Mouse (Mus musculus) layer of hippocampus, postnatal 36 days (tissue): Measurements from ENCODE around the gene Vldlr. TPM values are rescaled to one million over a fixed set of nuclear protein-coding genes. Genes with fewer than 3 reads are reported as not detected.

Source experiments
- DNase-seq, 2 experiments: peaks; one replicate each; pipeline ENCODE4 v3.0.0; 2022
- total RNA-seq, 2 experiments: library from RNA; stranded (reverse); gene quantifications; 2 replicates each; pipeline ENCODE4 v1.2.3; 2021

Vldlr gene
- total RNA-seq, 2 experiments from 2014 or later: 49.0 to 50.6 TPM

DNA sequence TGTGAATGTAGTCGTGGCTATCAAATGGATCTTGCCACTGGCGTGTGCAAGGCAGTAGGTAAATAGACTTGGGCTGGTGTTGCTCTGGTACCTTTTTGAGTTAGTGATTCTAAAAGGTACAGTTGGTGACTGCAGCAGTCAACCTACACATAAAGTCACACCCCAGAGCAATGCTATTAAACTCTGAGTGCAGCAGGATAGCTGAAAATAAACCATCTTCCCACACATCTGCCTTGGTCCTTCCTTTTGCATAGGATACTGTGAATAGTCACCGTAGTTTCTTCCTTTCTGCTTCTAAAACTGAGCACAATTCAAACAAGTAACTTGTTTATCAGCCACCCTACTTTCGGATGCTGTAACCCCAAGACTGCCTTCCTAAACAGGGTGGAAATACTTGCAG, 23.6 kb downstream of the Vldlr start:
- no peak for DNase-seq

DNA sequence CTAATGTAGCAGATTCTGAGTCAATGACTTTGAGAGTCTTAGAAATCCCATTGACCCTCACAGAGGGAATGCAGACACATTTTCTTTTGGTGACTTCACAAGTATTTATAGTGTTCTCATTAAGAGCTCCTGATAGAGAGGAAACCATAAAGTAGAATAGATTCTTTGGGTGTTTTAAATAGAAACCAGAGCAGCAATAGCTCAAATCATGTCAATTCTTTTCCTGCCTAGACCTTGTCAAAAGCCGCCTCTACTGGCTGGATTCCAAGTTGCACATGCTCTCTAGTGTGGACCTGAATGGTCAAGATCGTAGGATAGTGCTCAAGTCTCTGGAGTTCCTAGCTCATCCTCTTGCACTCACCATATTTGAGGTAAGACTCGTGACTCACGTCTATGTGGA, 27.2 kb downstream of the Vldlr start:
- no peak for DNase-seq

DNA sequence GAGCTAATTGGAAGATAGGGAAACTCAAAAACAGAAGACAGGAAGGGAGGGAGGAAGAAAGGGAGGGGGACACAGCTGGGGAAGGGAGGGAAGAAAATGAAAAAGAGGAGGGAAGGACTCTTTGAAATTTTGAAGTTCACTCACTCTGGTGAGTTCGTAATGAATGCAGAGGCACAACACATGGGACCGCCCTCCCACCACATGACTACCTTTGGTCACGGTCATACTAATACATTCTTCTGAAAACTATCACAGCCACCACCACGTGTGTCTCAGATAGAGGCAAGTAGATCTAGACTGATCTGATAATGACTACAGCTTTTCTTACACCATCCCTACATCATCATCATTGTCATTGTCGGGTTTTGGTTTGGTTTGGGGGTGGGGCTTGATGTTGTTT, 38.5 kb downstream of the Vldlr start:
- DNase-seq: no peak

DNA sequence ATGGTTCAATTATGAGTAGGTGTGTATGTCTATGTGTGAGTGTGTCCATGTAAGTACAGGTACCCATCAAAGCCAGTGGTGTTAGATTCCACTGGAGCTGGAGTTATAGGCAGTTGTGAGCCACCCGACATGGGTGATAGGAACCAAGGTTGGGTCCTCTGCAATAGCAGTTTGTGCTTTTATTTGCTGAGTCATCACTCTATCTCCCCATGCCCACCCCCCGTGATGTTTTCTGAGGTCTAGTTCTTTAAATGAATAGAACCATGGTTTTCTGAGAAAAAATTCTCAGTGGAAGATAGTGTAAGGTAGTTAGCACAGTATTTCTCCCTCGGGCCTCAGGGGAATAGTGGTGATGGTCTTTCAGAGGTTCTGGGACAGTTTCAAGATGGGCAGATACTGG, 39.4 kb downstream of the Vldlr start:
- no peak for DNase-seq

DNA sequence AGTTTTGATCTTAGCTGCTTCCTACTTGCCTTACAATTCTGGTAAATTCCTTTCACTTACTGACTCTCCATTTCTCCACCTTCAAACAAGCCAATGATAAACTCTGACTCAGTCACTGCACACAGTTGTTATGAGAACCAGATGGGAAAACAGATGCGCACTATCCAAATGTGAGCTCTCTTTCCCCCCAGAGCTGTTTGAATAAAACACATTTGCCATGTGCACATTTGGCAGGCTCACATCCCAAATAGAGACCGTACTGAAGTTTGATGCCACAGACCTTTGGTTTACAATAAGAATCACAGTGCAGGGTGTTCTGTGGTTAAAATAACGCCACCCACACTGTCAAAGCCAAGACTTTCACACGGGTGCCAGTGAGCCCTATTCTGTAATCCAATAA, 43.8 kb downstream of the Vldlr start:
- peak in 1 of 2 experiments; percentile 33 for DNase-seq

DNA sequence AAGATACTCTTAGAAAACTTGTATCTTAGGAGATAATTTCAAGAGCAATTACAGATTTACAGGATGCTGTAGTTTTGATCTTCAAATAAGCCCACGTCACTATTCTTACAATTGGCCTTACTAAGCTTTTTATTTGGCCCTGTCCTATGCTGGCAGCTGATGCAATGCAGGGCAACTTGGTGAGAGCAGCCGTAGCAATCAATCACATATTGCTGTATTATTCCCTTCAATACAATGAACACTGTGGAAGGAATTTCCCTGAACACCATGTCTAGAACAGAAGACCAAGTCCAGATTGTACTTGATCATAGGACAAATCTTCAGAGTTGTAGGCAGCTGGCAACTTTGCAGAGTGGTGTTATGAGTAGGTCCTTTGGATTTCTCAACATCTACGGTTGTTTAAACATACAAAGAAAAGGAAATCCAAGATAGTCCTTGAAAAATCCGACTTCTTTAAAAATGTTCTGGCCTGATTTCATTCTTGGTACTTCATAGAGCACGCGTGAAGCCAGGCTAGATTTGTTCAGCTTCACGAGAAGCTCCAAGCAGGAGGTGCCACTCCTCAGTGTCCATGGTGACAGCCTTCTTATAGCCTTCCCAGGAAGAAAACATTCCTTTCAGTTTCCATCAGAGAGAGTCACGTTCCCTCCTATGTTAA, 44.5 kb downstream of the Vldlr start:
- no peak for DNase-seq

DNA sequence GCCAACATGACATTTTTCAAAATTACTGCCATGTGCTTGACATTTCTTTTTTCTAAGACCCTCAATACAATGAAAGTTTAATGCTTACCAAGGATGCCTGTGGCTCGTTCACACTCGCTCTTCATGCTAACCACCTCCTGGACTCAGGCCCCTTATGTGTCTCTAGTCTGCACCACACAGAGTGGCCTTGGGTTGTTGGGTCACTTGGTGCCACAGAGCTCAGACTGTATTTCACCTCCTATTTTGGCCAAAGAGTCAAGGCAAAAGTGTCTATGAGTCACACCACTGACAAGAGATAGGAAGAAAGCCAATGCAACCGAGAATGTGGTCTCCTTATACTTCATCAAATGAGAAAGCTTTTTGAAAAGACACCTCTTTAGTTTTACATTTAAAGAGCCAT, 45.9 kb downstream of the Vldlr start:
- DNase-seq: no peak

DNA sequence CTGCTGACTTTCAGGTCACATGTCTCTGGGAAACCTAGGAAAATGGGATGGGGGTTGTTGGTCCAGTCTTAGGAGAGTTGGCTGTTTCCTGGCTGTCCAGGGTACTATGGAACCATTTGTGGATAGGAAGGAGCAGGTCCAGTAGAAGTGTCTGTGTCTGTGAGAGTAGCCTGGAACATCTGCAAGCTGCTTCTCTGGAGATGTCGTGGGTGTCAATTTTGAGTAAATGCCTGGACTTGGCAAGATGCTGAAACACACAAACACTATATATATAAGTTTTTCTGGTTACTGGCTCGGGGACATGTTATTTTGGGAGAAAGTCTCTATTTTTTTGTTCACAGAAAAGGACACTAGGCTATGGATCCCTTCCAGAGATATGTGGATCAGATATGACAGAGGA, 57.1 kb downstream of the Vldlr start:
- DNase-seq: no peak

DNA sequence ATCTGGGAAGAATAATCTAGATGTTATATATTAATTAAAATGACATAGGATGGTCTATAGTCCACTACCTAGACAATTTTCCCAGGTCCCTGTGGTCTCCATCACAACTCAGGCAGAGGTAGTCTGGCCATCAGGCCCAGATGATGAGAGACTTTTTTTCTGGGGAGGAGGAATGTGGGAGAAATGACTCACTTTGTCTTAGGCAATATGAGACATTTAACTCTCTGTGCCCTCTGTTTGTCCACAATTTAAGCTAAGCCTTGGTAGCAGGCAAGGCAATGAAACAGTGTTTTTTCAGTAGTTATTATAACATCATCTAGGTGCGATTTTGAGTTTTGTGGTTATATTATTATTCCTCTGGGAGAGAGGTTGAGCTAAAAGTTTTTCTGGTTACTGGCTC, 58.1 kb downstream of the Vldlr start:
- DNase-seq: no peak

DNA sequence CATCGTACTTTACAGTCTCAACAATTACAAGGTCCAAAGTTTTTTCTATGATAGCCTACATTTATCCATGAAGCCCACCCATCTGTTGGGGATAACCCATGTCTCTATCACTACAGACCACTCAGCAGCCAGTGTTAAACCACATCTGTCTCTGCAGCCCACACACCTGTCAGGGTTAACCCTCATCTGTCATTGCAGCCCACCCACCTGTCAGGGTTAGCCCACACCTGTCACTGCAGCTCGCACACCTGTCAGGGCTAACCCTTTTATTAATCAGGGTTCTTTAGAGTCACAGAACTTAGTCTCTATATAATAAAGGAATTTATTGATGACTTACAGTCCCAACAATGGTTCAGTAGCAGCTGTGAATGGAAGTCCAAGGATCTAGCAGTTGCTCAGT, 62.9 kb downstream of the Vldlr start:
- DNase-seq: no peak

Other genes starting within 250 kb of the Vldlr start
- under 1 TPM in 1 of 2 experiments, not detected in 1; 0.07 TPM for gene Kcnv2, start 106.1 kb downstream of the Vldlr start, total RNA-seq
- gene Pum3, start 213.3 kb downstream of the Vldlr start, total RNA-seq: 10 to 100 TPM; 50.6 to 60.9 TPM